Mouse (Mus musculus) stomach, postnatal 0 days (tissue): ENCODE results near the gene 1700001C02Rik.

Experiments used
- CTCF ChIP-seq: IDR thresholded peaks from 2 replicates; pipeline ENCODE4 v1.5.1; 2016; ENCODE audit warnings: antibody characterized with exemption, low read depth, mild to moderate bottlenecking, moderate library complexity
- EP300 ChIP-seq: optimal IDR thresholded peaks from 2 replicates; pipeline ENCODE3; 2016; ENCODE audit warnings: antibody characterized with exemption

GRCm38 (mm10) chr5:30528906-30529305 lies 63.1 kb downstream of the 1700001C02Rik start:
- TF ChIP-seq CTCF = no peak
- no peak for TF ChIP-seq EP300
